Mouse (Mus musculus) central nervous system, embryonic 11.5 days (tissue): Measurements from ENCODE around the gene Nup43. TPM values are rescaled to one million over a fixed set of nuclear protein-coding genes. Genes with fewer than 3 reads are reported as not detected.

Experiments
- polyA plus RNA-seq: library from polyadenylated mRNA; depleted of rRNA; stranded (reverse); fragments of >200 nt; gene quantifications from 2 replicates; pipeline ENCODE4 v1.2.3, GENCODE M21; 2012; rRNA removed

Nup43 gene
- 52.0 and 61.5 TPM in 2 replicates for polyA plus RNA-seq

GRCm38 (mm10) chr10:7667342-7667802 lies at the start of gene Nup43:
Gene Nup43 (plus strand): TSS chr10:7667503.

GRCm38 (mm10) chr10:7680731-7681301 lies 13.5 kb downstream of the Nup43 start, which contains the start of the genes Pcmt1 and Lats1:
Gene Pcmt1 (minus strand): TSS chr10:7681136.
Gene Lats1 (plus strand): TSS chr10:7681214.

GRCm38 (mm10) chr10:7725751-7726500 lies 58.6 kb downstream of the Nup43 start, which contains the start of gene Katna1:
Gene Katna1 (plus strand): TSS chr10:7726000.

Other genes with a start within 250 kb of the Nup43 start
- 1.6 and 2.1 TPM in 2 replicates for gene Ulbp1, start 193.9 kb upstream of the Nup43 start, polyA plus RNA-seq
- 9.8 and 13.8 TPM in 2 replicates for gene Lrp11, start 77.7 kb upstream of the Nup43 start, polyA plus RNA-seq
- 76.8 and 85.6 TPM in 2 replicates for gene Pcmt1, start 13.6 kb downstream of the Nup43 start, polyA plus RNA-seq
- 15.7 and 24.0 TPM in 2 replicates for gene Lats1, start 13.7 kb downstream of the Nup43 start, polyA plus RNA-seq
- 22.4 and 26.8 TPM in 2 replicates for gene Katna1, start 58.5 kb downstream of the Nup43 start, polyA plus RNA-seq
- 31.8 and 35.9 TPM in 2 replicates for gene Ginm1, start 125.3 kb downstream of the Nup43 start, polyA plus RNA-seq
- 26.3 and 29.6 TPM in 2 replicates for gene Ppil4, start 125.4 kb downstream of the Nup43 start, polyA plus RNA-seq
- 0.02 and 0.16 TPM in 2 replicates for gene Zc3h12d, start 165.0 kb downstream of the Nup43 start, polyA plus RNA-seq